Mouse (Mus musculus): ENCODE results near the gene 7530416G11Rik. TPM values are rescaled to one million over a fixed set of nuclear protein-coding genes. Genes with fewer than 3 reads are reported as not detected.
A peak's percentile ranks its signal among the peaks of the same experiment; 100 is the strongest.

7530416G11Rik gene
- total and polyA plus RNA-seq, 2 experiments from 2014 or later: not detected

DNA sequence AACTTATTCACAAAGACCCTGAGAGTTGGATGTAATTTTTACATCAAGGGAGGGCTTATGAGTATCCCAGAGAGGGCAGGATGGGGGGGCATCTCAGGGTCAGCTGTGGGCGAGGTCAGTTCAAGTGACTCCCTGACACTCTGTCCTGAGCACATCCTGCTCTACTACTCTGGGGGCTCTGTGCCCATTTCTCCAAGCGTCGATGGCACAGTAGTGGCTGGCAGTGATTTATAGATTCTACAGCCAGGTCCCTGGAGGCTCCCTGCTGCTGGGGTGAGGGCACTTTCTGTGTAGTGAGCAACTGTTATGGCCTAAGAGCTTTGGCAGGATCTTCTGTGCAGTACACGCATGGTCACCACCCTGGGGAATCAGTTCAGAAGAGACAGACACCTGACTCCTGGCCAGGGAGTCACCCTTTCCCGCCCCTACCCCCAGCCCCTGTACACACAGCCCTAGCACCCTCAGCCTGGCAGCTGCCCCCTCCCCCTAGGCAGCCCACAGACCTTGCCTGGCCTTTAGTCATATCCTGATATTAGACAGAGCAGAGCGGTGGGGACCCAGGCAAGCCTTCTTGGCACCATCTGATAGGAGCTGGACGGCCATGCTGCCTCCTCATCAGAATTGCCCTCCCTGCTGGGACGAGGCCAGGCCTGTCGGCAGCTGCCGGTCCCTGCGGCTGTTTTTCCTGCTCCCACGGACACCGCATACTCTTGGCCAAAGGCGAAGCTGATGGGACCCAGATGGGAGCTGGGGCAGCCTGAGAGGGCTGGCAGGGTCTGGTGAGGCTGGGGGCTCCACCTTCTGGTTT, 2.3 kb upstream of the 7530416G11Rik start:
- H3K27ac ChIP-seq (ENCODE audit: low read depth, low read length): no peak overlapping the region
- H3K4me3 ChIP-seq (ENCODE audit: low read depth, low read length): no peak overlapping the region
- H3K4me2 ChIP-seq (ENCODE audit: low read depth): no peak overlapping the region
- H3K9me3 ChIP-seq (ENCODE audit: low read length): no peaks in the 10 kb centered on the region
- H3K27me3 ChIP-seq (ENCODE audit: insufficient read depth, low read length): no peaks in the 10 kb centered on the region
- peak; percentile 61 for ATAC-seq
- no peaks in the 10 kb centered on the region for H3K36me3 ChIP-seq (ENCODE audit: insufficient read depth)
- no peak overlapping the region for H3K9ac ChIP-seq
- peak; percentile 59 for DNase-seq
- TF ChIP-seq CTCF (IDR thresholded peaks at IDR 0.05; ENCODE audit: low read depth): no peak
- no peaks in the 10 kb centered on the region for H3K4me1 ChIP-seq (ENCODE audit: insufficient read depth)
- 33% methylated on average over 14 of the region's 14 CpGs for WGBS

DNA sequence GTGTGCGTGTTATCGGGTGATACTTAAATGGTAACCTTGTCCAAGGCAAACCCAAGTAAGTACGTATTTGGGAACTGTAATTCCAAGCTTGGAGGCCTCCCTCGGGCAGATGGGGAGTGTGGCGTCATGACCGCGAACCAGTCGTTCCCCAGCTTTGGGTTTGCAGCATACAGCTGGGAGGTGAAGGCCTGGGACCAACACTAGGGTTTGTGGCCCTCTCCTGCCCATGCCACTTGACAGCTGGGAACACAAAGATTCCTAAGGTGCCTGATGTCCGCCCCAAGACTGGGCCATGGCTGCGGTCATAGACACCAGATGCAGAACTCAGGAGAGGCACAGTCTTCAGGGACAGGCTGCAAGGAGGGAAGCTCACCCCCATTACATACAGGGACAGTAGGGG, 2.8 kb downstream of the 7530416G11Rik start:
- H3K9me3 ChIP-seq (ENCODE audit: low read length): no peaks in the 10 kb centered on the region
- H3K27ac ChIP-seq (ENCODE audit: low read depth, low read length): no peak overlapping the region
- no peak overlapping the region for H3K4me3 ChIP-seq (ENCODE audit: low read depth, low read length)
- no peak for TF ChIP-seq CTCF (IDR thresholded peaks at IDR 0.05; ENCODE audit: low read depth)
- DNase-seq (no peak), ATAC-seq (no peak)
- no peaks in the 10 kb centered on the region for H3K36me3 ChIP-seq (ENCODE audit: insufficient read depth)
- no peak overlapping the region for H3K9ac ChIP-seq
- no peak overlapping the region for H3K4me2 ChIP-seq (ENCODE audit: low read depth)
- no peaks in the 10 kb centered on the region for H3K4me1 ChIP-seq (ENCODE audit: insufficient read depth)
- no peaks in the 10 kb centered on the region for H3K27me3 ChIP-seq (ENCODE audit: insufficient read depth, low read length)
- 85% methylated on average over 10 of the region's 10 CpGs for WGBS

DNA sequence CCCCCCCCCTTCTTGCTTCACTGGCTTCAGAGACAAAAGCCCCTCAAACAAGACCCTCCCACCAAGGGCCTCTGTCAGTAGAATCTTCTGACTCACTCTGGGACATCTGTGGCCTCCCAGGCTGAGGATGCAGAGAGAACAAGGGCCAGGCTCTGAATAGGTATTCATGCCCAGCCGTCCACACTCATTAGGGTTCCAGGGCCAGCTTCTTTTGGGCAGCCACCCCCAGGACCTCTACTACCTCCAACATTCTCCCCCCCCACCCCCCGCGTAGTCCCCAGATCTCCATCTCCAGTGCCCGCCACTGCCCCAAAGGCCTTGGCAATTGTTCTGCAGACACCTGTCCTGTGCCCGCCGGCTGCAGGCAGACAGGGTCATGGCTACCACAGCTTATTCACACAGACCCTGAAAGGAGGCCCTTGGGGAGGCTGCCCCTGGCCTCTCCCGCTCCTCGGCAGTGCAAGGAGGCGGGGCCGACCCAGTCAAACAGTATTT, 5.0 kb downstream of the 7530416G11Rik start:
- peaks cover 11% of the 10 kb centered on the region for H3K4me1 ChIP-seq (ENCODE audit: insufficient read depth)
- H3K4me2 ChIP-seq (ENCODE audit: low read depth): no peak overlapping the region
- 15% methylated on average over 10 of the region's 10 CpGs for whole genome bisulfite sequencing
- no peak overlapping the region for H3K27ac ChIP-seq (ENCODE audit: low read depth, low read length)
- no peak for DNase-seq
- H3K36me3 ChIP-seq (ENCODE audit: insufficient read depth): no peaks in the 10 kb centered on the region
- peak; percentile 49 for ATAC-seq
- no peaks in the 10 kb centered on the region for H3K9me3 ChIP-seq (ENCODE audit: low read length)
- no peaks in the 10 kb centered on the region for H3K27me3 ChIP-seq (ENCODE audit: insufficient read depth, low read length)
- H3K9ac ChIP-seq: no peak overlapping the region
- no peak overlapping the region for H3K4me3 ChIP-seq (ENCODE audit: low read depth, low read length)
- TF ChIP-seq CTCF (IDR thresholded peaks at IDR 0.05; ENCODE audit: low read depth): no peak

DNA sequence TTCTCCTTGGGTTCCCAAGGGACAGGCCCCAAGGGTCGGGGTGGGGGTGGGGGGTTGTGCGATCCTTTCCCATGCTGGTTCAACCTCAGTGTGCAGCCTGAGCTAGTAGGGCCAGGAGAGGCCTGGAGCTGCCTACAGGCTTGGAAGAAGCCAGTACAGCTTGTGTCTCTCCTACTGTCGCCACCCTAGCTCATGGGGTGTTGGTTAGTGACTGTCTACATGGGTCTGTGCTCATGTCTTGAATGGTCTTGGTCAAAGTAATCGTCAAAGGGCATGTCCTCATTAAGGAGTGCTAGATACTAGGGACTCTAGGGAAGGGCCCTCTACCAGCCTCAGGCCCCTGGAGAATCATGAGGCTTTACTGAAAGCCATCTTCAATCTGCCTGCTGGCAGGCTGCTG, 5.5 kb downstream of the 7530416G11Rik start:
- ATAC-seq: no peak
- Histone ChIP-seq H3K27ac (ENCODE audit: low read depth, low read length) (peak overlapping the region; percentile 29; the same call in 1 of the 2 replicates), H3K4me1 (ENCODE audit: insufficient read depth) (peaks cover 11% of the 10 kb centered on the region), H3K27me3 (ENCODE audit: insufficient read depth, low read length) (no peaks in the 10 kb centered on the region), H3K9me3 (ENCODE audit: low read length) (no peaks in the 10 kb centered on the region), H3K9ac (no peak overlapping the region), H3K36me3 (ENCODE audit: insufficient read depth) (no peaks in the 10 kb centered on the region), H3K4me2 (ENCODE audit: low read depth) (no peak overlapping the region), H3K4me3 (ENCODE audit: low read depth, low read length) (no peak overlapping the region)
- no peak for DNase-seq
- no peak for TF ChIP-seq CTCF (IDR thresholded peaks at IDR 0.05; ENCODE audit: low read depth)
- 71% methylated on average over 4 of the region's 4 CpGs for WGBS

- H3K9ac ChIP-seq: peak overlapping the region; percentile 11; the same call in 1 of the 2 replicates
- peaks cover 25% of the 10 kb centered on the region for H3K4me1 ChIP-seq (ENCODE audit: insufficient read depth)
- no peaks in the 10 kb centered on the region for H3K27me3 ChIP-seq (ENCODE audit: insufficient read depth, low read length)
- no peak overlapping the region for H3K4me2 ChIP-seq (ENCODE audit: low read depth)
- no peak overlapping the region for H3K4me3 ChIP-seq (ENCODE audit: low read depth, low read length)
- no peaks in the 10 kb centered on the region for H3K36me3 ChIP-seq (ENCODE audit: insufficient read depth)
- ATAC-seq (peak; percentile 86), DNase-seq (peak; percentile 87)
- WGBS: 2% methylated on average over 11 of the region's 11 CpGs
- H3K9me3 ChIP-seq (ENCODE audit: low read length): no peaks in the 10 kb centered on the region
- peak overlapping the region; percentile 85 for H3K27ac ChIP-seq (ENCODE audit: low read depth, low read length)
- TF ChIP-seq CTCF (IDR thresholded peaks at IDR 0.05; ENCODE audit: low read depth): no peak
Observed at GRCm38 (mm10) chr15:85494163-85494621, 8.8 kb downstream of the 7530416G11Rik start.

- Histone ChIP-seq H3K9ac (no peak overlapping the region), H3K27ac (ENCODE audit: low read depth, low read length) (peak overlapping the region; percentile 57), H3K4me3 (ENCODE audit: low read depth, low read length) (no peak overlapping the region), H3K36me3 (ENCODE audit: insufficient read depth) (no peaks in the 10 kb centered on the region), H3K9me3 (ENCODE audit: low read length) (no peaks in the 10 kb centered on the region), H3K4me1 (ENCODE audit: insufficient read depth) (peaks cover 30% of the 10 kb centered on the region), H3K27me3 (ENCODE audit: insufficient read depth, low read length) (no peaks in the 10 kb centered on the region), H3K4me2 (ENCODE audit: low read depth) (no peak overlapping the region)
- TF ChIP-seq CTCF (IDR thresholded peaks at IDR 0.05; ENCODE audit: low read depth): no peak
- peak; percentile 48 for DNase-seq
- ATAC-seq: peak; percentile 54
- 15% methylated on average over 7 of the region's 7 CpGs for WGBS
Observed at GRCm38 (mm10) chr15:85489751-85490150, 13.3 kb downstream of the 7530416G11Rik start.

DNA sequence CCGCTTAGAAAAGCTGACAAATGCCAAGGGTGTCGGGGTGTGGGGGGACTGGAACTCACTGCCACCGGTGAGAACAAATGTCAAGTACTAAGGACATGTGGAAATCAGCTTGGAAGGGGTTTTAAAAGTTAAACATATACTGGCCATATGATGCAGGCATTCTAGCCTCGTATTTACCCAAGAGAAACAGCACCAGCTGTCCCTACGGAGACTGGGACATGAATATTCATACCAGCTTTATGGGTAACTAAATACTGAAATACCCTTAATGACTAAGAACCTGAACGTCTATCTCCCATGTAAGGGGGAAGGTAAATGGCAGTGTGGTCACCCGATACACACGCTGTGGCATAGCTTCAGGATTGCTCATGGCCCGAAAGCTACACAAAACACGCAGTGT, 14.1 kb downstream of the 7530416G11Rik start:
- DNase-seq: peak; percentile 45
- 0 out of 2 replicates have a peak, but pooled peaks have one; percentile 5 for ATAC-seq
- H3K27ac ChIP-seq (ENCODE audit: low read depth, low read length): peak overlapping the region; percentile 57
- no peaks in the 10 kb centered on the region for H3K36me3 ChIP-seq (ENCODE audit: insufficient read depth)
- peaks cover 22% of the 10 kb centered on the region; the same call in 1 of the 2 replicates for H3K4me1 ChIP-seq (ENCODE audit: insufficient read depth)
- no peaks in the 10 kb centered on the region for H3K27me3 ChIP-seq (ENCODE audit: insufficient read depth, low read length)
- no peak overlapping the region for H3K4me2 ChIP-seq (ENCODE audit: low read depth)
- TF ChIP-seq CTCF (IDR thresholded peaks at IDR 0.05; ENCODE audit: low read depth): no peak
- H3K4me3 ChIP-seq (ENCODE audit: low read depth, low read length): no peak overlapping the region
- H3K9ac ChIP-seq: no peak overlapping the region
- H3K9me3 ChIP-seq (ENCODE audit: low read length): no peaks in the 10 kb centered on the region
- 53% methylated on average over 10 of the region's 10 CpGs for WGBS

All from forebrain, postnatal 0 days (tissue).